ENCODE assay signal across 19 mouse cellular contexts in the genomic region with DNA sequence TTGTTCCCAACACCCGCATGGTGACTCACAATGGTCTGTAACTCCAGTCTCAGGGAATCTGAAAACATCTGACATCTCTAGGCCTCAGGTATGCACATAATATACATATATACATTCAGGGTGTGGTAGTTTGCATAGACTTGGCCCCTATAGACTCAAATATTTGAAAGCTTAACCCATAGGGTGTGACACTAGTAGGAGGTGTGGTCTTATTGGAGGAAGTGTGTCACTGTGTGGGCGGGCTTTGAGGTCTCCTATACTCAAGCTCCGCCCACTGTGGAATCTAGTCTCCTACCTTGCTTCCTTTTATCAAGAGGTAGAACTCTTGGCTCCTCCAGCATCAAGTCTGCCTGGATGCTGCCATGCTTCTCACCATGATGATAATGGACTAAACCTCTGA.
DNase-seq lines count a peak whose midpoint lies in the region; ATAC-seq and TF ChIP-seq lines count a peak whose summit lies in the region.
"Had no signal": no experiment of that assay in that cellular context is flagged by ENCODE, and none has a peak within 500 bp of the region (broad histone marks: within the 10 kb centered on the region; RNA-seq: fewer than 3 reads in every experiment).

No protein-coding gene starts in this region.

- H3K9ac ChIP-seq in intestine, embryonic 15.5 days: no peak overlapping the region
- H3K9ac ChIP-seq in stomach, postnatal 0 days (ENCODE audit: low read length): no peak overlapping the region
- H3K9ac ChIP-seq in hindbrain, embryonic 13.5 days: no peak overlapping the region
- H3K9ac ChIP-seq in liver, embryonic 12.5 days: no peak overlapping the region
- H3K9ac ChIP-seq: embryonic facial prominence, embryonic 12.5 days; forebrain, embryonic 15.5 days had no signal

- peak; percentile 76 for DNase-seq in R1 (ENCODE audit: low read depth, low spot score)
- DNase-seq in stomach, postnatal 0 days (ENCODE audit: low spot score): peak; percentile 49
- DNase-seq in left cerebral cortex, adult 8-10 months (ENCODE audit: low spot score in 2 of 2): no peak
- DNase-seq: adrenal gland, postnatal 14 days; cerebellum, adult 11-12 months; cerebellum, adult 9-10 months; cerebellum, postnatal 25 days; gastrocnemius, postnatal 36 days; heart, adult 11 months had no signal

- no peaks in the 10 kb centered on the region for H3K9me3 ChIP-seq in intestine, embryonic 15.5 days
- H3K9me3 ChIP-seq in stomach, postnatal 0 days (ENCODE audit: control insufficient read depth, low read length): no peaks in the 10 kb centered on the region
- no peaks in the 10 kb centered on the region for H3K9me3 ChIP-seq in hindbrain, embryonic 13.5 days
- H3K9me3 ChIP-seq in liver, embryonic 12.5 days (replicated peaks): no peaks in the 10 kb centered on the region
- H3K9me3 ChIP-seq: embryonic facial prominence, embryonic 12.5 days; forebrain, embryonic 15.5 days; G1E; heart, embryonic 13.5 days had no signal

- no peak overlapping the region for H3K4me2 ChIP-seq in intestine, embryonic 15.5 days (replicated peaks)
- H3K4me2 ChIP-seq in stomach, postnatal 0 days (replicated peaks; ENCODE audit: low read depth): no peak overlapping the region
- H3K4me2 ChIP-seq in hindbrain, embryonic 13.5 days: no peak overlapping the region
- H3K4me2 ChIP-seq in liver, embryonic 12.5 days: no peak overlapping the region
- H3K4me2 ChIP-seq: embryonic facial prominence, embryonic 12.5 days; forebrain, embryonic 15.5 days; heart, embryonic 13.5 days had no signal

- no peaks in the 10 kb centered on the region for H3K36me3 ChIP-seq in intestine, embryonic 15.5 days
- H3K36me3 ChIP-seq in small intestine, adult 2 months (ENCODE audit: control insufficient read depth, insufficient read depth, low read length): no peaks in the 10 kb centered on the region
- H3K36me3 ChIP-seq in stomach, postnatal 0 days (ENCODE audit: control insufficient read depth, insufficient read depth, low read length): no peaks in the 10 kb centered on the region
- no peaks in the 10 kb centered on the region for H3K36me3 ChIP-seq in hindbrain, embryonic 13.5 days
- H3K36me3 ChIP-seq in liver, embryonic 12.5 days: no peaks in the 10 kb centered on the region
- H3K36me3 ChIP-seq: embryonic facial prominence, embryonic 12.5 days; forebrain, embryonic 15.5 days; G1E; heart, embryonic 13.5 days had no signal

- ATAC-seq in intestine, embryonic 15.5 days: peak; percentile 26; the same call in 1 of the 2 replicates
- peak; percentile 77 for ATAC-seq in stomach, postnatal 0 days (ENCODE audit: low FRiP score, low TSS enrichment)
- no peak for ATAC-seq in hindbrain, embryonic 13.5 days (ENCODE audit: low FRiP score)
- ATAC-seq in liver, embryonic 12.5 days: no peak
- ATAC-seq: activated CD4-positive, CD25-positive, alpha-beta regulatory T cell, adult 4 months; forebrain, embryonic 15.5 days; hindbrain, embryonic 16.5 days had no signal

- H3K4me3 ChIP-seq in intestine, embryonic 15.5 days (replicated peaks): no peak overlapping the region
- no peak overlapping the region for H3K4me3 ChIP-seq in small intestine, adult 2 months (ENCODE audit: low read depth, low read length)
- H3K4me3 ChIP-seq in stomach, postnatal 0 days (ENCODE audit: low read depth, low read length): no peak overlapping the region
- H3K4me3 ChIP-seq in hindbrain, embryonic 13.5 days: no peak overlapping the region
- no peak overlapping the region for H3K4me3 ChIP-seq in liver, embryonic 12.5 days
- H3K4me3 ChIP-seq: embryonic facial prominence, embryonic 12.5 days; forebrain, embryonic 15.5 days; heart, embryonic 13.5 days had no signal

- H3K4me1 ChIP-seq in intestine, embryonic 15.5 days (replicated peaks): peaks cover 3% of the 10 kb centered on the region; the same call in 1 of the 2 replicates
- H3K4me1 ChIP-seq in small intestine, adult 2 months (ENCODE audit: control insufficient read depth, insufficient read depth, insufficient read length, low read length): peaks cover 13% of the 10 kb centered on the region
- no peaks in the 10 kb centered on the region for H3K4me1 ChIP-seq in stomach, postnatal 0 days (replicated peaks; ENCODE audit: control insufficient read depth, insufficient read depth)
- no peaks in the 10 kb centered on the region for H3K4me1 ChIP-seq in hindbrain, embryonic 13.5 days (replicated peaks)
- no peaks in the 10 kb centered on the region for H3K4me1 ChIP-seq in liver, embryonic 12.5 days
- H3K4me1 ChIP-seq: embryonic facial prominence, embryonic 12.5 days; forebrain, embryonic 15.5 days had no signal

- WGBS in intestine, embryonic 15.5 days: 90% methylated on average over 3 of the region's 3 CpGs
- WGBS in small intestine, adult 2 months: 96% methylated on average over 3 of the region's 3 CpGs
- WGBS in stomach, postnatal 0 days: 82% methylated on average over 3 of the region's 3 CpGs
- 93% methylated on average over 3 of the region's 3 CpGs for WGBS in hindbrain, embryonic 13.5 days
- WGBS in liver, embryonic 12.5 days (ENCODE audit: insufficient replicate concordance): 72% methylated on average over 3 of the region's 3 CpGs

- no peak for TF ChIP-seq CTCF in small intestine, adult 2 months (IDR thresholded peaks at IDR 0.05; ENCODE audit: extremely low read depth, insufficient read length, insufficient replicate concordance, low read depth, low read length)
- TF ChIP-seq CTCF in stomach, postnatal 0 days (IDR thresholded peaks at IDR 0.05; ENCODE audit: low read depth): no peak

- no peak overlapping the region for H3K27ac ChIP-seq in intestine, embryonic 15.5 days
- peak overlapping the region; percentile 90; the same call in 1 of the 2 replicates for H3K27ac ChIP-seq in small intestine, adult 2 months (ENCODE audit: insufficient read depth, low read depth, low read length)
- H3K27ac ChIP-seq in stomach, postnatal 0 days (replicated peaks): no peak overlapping the region
- H3K27ac ChIP-seq in hindbrain, embryonic 13.5 days: no peak overlapping the region
- H3K27ac ChIP-seq in liver, embryonic 12.5 days: no peak overlapping the region
- H3K27ac ChIP-seq: embryonic facial prominence, embryonic 12.5 days; forebrain, embryonic 15.5 days had no signal

- H3K27me3 ChIP-seq in intestine, embryonic 15.5 days (replicated peaks): no peaks in the 10 kb centered on the region
- H3K27me3 ChIP-seq in small intestine, adult 2 months (ENCODE audit: control insufficient read depth, insufficient read depth, low read length): no peaks in the 10 kb centered on the region
- no peaks in the 10 kb centered on the region for H3K27me3 ChIP-seq in stomach, postnatal 0 days (ENCODE audit: control insufficient read depth, insufficient read depth, low read length)
- H3K27me3 ChIP-seq in hindbrain, embryonic 13.5 days: no peaks in the 10 kb centered on the region
- H3K27me3 ChIP-seq in liver, embryonic 12.5 days (replicated peaks): no peaks in the 10 kb centered on the region
- H3K27me3 ChIP-seq: embryonic facial prominence, embryonic 12.5 days; forebrain, embryonic 15.5 days; heart, embryonic 13.5 days had no signal

- TF ChIP-seq EP300 in stomach, postnatal 0 days (optimal IDR thresholded peaks at IDR 0.05): no peak

- TF ChIP-seq POLR2A in small intestine, adult 2 months (IDR thresholded peaks at IDR 0.05; ENCODE audit: low read depth, low read length): no peak

Comparison
In these comparisons a context has a peak if more than half of its experiments do, and no peak if none do; other contexts are left out.
1. DNase-seq: peak in R1 (single experiment) and stomach, postnatal 0 days (single experiment); none in left cerebral cortex, adult 8-10 months (0 of 2).
2. ATAC-seq: peak in intestine, embryonic 15.5 days (single experiment) and stomach, postnatal 0 days (single experiment); none in hindbrain, embryonic 13.5 days (single experiment) and liver, embryonic 12.5 days (single experiment).